In the genomic region with DNA sequence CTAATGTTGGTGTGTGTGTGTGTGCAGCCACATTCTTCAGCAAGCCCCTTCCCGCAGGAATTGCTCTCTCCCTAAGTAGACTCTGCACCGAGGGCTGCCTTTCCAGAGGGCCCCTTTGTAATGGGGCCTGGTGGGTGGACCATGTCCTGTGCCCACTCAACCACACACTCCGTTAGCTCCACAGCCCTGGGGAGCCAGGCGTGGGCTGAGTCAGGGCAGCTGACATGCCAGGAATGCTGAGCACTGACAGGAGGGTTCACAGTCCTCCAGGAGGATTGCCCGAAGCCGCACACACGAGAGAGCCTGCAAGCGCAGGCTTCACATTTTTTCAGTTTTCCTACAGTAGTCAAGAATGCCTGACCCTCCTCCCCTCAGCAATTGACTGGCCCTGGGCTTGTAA, we compare ENCODE assay signal across 12 mouse cellular contexts. TPM values are rescaled to one million over a fixed set of nuclear protein-coding genes. Genes with fewer than 3 reads are reported as not detected.
DNase-seq lines count a peak whose midpoint lies in the region; ATAC-seq and TF ChIP-seq lines count a peak whose summit lies in the region.
"Had no signal": no experiment of that assay in that cellular context is flagged by ENCODE, and none has a peak within 500 bp of the region (broad histone marks: within the 10 kb centered on the region; RNA-seq: fewer than 3 reads in every experiment).

No protein-coding gene starts in this region.

- no peak overlapping the region for H3K9ac ChIP-seq in hindbrain, embryonic 12.5 days
- no peak overlapping the region for H3K9ac ChIP-seq in lung, embryonic 16.5 days (ENCODE audit: low read length)
- H3K9ac ChIP-seq: stomach, embryonic 15.5 days had no signal

- H3K27me3 ChIP-seq in hindbrain, embryonic 10.5 days (ENCODE audit: insufficient read depth, poor library complexity, severe bottlenecking) = 0 out of 2 replicates have a peak, but pooled peaks cover 5% of the 10 kb centered on the region
- peaks cover 4% of the 10 kb centered on the region; the same call in 1 of the 2 replicates for H3K27me3 ChIP-seq in hindbrain, embryonic 12.5 days
- no peaks in the 10 kb centered on the region for H3K27me3 ChIP-seq in Patski
- H3K27me3 ChIP-seq in kidney, adult 2 months (replicated peaks; ENCODE audit: control insufficient read depth, insufficient read depth, low read length) = no peaks in the 10 kb centered on the region
- H3K27me3 ChIP-seq in lung, embryonic 16.5 days (ENCODE audit: control insufficient read depth, insufficient read depth, low read depth, low read length) = no peaks in the 10 kb centered on the region
- H3K27me3 ChIP-seq: stomach, embryonic 15.5 days had no signal

- no peaks in the 10 kb centered on the region for H3K36me3 ChIP-seq in hindbrain, embryonic 10.5 days
- no peaks in the 10 kb centered on the region for H3K36me3 ChIP-seq in hindbrain, embryonic 12.5 days
- no peaks in the 10 kb centered on the region for H3K36me3 ChIP-seq in kidney, adult 2 months (ENCODE audit: control insufficient read depth, insufficient read depth, low read length)
- H3K36me3 ChIP-seq in lung, embryonic 16.5 days (ENCODE audit: control insufficient read depth, insufficient read depth, low read length) = no peaks in the 10 kb centered on the region
- H3K36me3 ChIP-seq: stomach, embryonic 15.5 days had no signal

- CTCF ChIA-PET in Patski (lab: Charles Lee) = interaction anchor here (1.6 to 2.4 kb wide), 2 partner anchors 10 to 32 kb away, joined by 4 to 12 read pairs; no protein-coding TSS in a partner anchor

- H3K27ac ChIP-seq in hindbrain, embryonic 10.5 days = 0 out of 2 replicates have a peak overlapping the region, but pooled peaks have one; percentile 1
- H3K27ac ChIP-seq in hindbrain, embryonic 12.5 days = no peak overlapping the region
- H3K27ac ChIP-seq in kidney, adult 2 months (ENCODE audit: insufficient read depth, low read depth, low read length) = no peak overlapping the region
- peak overlapping the region; percentile 36; the same call in 1 of the 2 replicates for H3K27ac ChIP-seq in lung, embryonic 16.5 days (ENCODE audit: low read length)
- H3K27ac ChIP-seq: stomach, embryonic 15.5 days had no signal

- POLR2A ChIA-PET in Patski (lab: Charles Lee) = interaction anchor here (0.7 to 1.4 kb wide), 4 partner anchors 9 to 16 kb away, joined by 3 to 4 read pairs (median 4); no protein-coding TSS in a partner anchor

- TF ChIP-seq POLR2A in kidney, adult 2 months (IDR thresholded peaks at IDR 0.05; ENCODE audit: low read depth, low read length) = no peak

- TF ChIP-seq CTCF in Patski (IDR thresholded peaks at IDR 0.05) = no peak
- no peak for TF ChIP-seq CTCF in kidney, adult 2 months (conservative IDR thresholded peaks at IDR 0.05; ENCODE audit: insufficient read depth, insufficient read length, low read depth, low read length)

- H3K9me3 ChIP-seq in hindbrain, embryonic 10.5 days = no peaks in the 10 kb centered on the region
- no peaks in the 10 kb centered on the region for H3K9me3 ChIP-seq in hindbrain, embryonic 12.5 days (replicated peaks)
- H3K9me3 ChIP-seq in lung, embryonic 16.5 days (ENCODE audit: control insufficient read depth, low read length) = no peaks in the 10 kb centered on the region
- H3K9me3 ChIP-seq: stomach, embryonic 15.5 days had no signal

- no peak for ATAC-seq in hindbrain, embryonic 12.5 days (ENCODE audit: low FRiP score)
- ATAC-seq in Patski = peak; percentile 83
- ATAC-seq in lung, embryonic 16.5 days (ENCODE audit: low read depth) = peak; percentile 74
- ATAC-seq: forebrain, embryonic 16.5 days had no signal

- H3K4me1 ChIP-seq in hindbrain, embryonic 10.5 days (replicated peaks) = peaks cover 16% of the 10 kb centered on the region
- no peaks in the 10 kb centered on the region; the same call in 1 of the 2 replicates for H3K4me1 ChIP-seq in hindbrain, embryonic 12.5 days
- H3K4me1 ChIP-seq in kidney, adult 2 months (ENCODE audit: control insufficient read depth, insufficient read depth, low read length) = no peaks in the 10 kb centered on the region; the same call in 1 of the 2 replicates
- peaks cover 13% of the 10 kb centered on the region for H3K4me1 ChIP-seq in lung, embryonic 16.5 days (replicated peaks; ENCODE audit: control insufficient read depth, insufficient read depth, low read length)
- H3K4me1 ChIP-seq: stomach, embryonic 15.5 days had no signal

- DNase-seq in hindbrain, embryonic 10.5 days (ENCODE audit: low spot score) = no peak
- DNase-seq in Patski (ENCODE audit: low read depth, low spot score) = peak; percentile 79
- peak; percentile 66 for DNase-seq in kidney, adult 2 months
- DNase-seq in embryo, embryonic 11 days = no peak
- DNase-seq in gastrocnemius, adult 18-20 months (ENCODE audit: low spot score) = no peak
- DNase-seq in adrenal gland, postnatal 25 days = no peak
- DNase-seq: right cerebral cortex, postnatal 4 days; thymus, postnatal 4 days had no signal

- H3K4me3 ChIP-seq in hindbrain, embryonic 10.5 days = no peak overlapping the region
- no peak overlapping the region for H3K4me3 ChIP-seq in hindbrain, embryonic 12.5 days
- no peak overlapping the region for H3K4me3 ChIP-seq in kidney, adult 2 months (ENCODE audit: insufficient read depth, low read depth, low read length)
- H3K4me3 ChIP-seq in lung, embryonic 16.5 days (ENCODE audit: low read length) = no peak overlapping the region
- H3K4me3 ChIP-seq: stomach, embryonic 15.5 days had no signal

- WGBS in hindbrain, embryonic 10.5 days = 45% methylated on average over 8 of the region's 8 CpGs
- WGBS in hindbrain, embryonic 12.5 days = 43% methylated on average over 8 of the region's 8 CpGs
- WGBS in kidney, adult 2 months = 31% methylated on average over 8 of the region's 8 CpGs
- WGBS in lung, embryonic 16.5 days = 17% methylated on average over 8 of the region's 8 CpGs

- in situ Hi-C loops in Patski (cut with MboI; ENCODE audit: low pct_unique_long_range_greater_than_20kb) = loop anchor here (5.0 kb wide), 1 partner anchor 33 kb away; no protein-coding TSS in a partner anchor

- H3K4me2 ChIP-seq in hindbrain, embryonic 12.5 days (replicated peaks) = no peak overlapping the region
- H3K4me2 ChIP-seq in lung, embryonic 16.5 days (ENCODE audit: low read depth, low read length) = no peak overlapping the region
- H3K4me2 ChIP-seq: stomach, embryonic 15.5 days had no signal

RNA-seq across cellular contexts. Expression of a gene that starts 17.0 kb away (rescaled TPM):
- 0.59 and 0.81 TPM in 2 replicates for polyA plus RNA-seq in hindbrain, embryonic 10.5 days (2016; fragmentation: Nextera tagmentation; extraction: Ambion mirVana)
- 0.68 TPM in 2 replicates for polyA plus RNA-seq in hindbrain, embryonic 12.5 days (2016; fragmentation: Nextera tagmentation; extraction: Ambion mirVana)
- polyA plus RNA-seq in Patski (2021) = 0.50 TPM
- polyA plus RNA-seq in kidney, adult 2 months (2012; rRNA removed) = 0.76 and 1.2 TPM in 2 replicates
- polyA plus RNA-seq in lung, embryonic 16.5 days (2015; fragmentation: Nextera tagmentation; extraction: Ambion mirVana) = 2.3 TPM in 2 replicates
- total RNA-seq in gastrocnemius, adult 18-20 months (2021) = 10 to 100 TPM; 34.5 to 38.2 TPM
- 1.1 and 1.7 TPM in 2 replicates for total RNA-seq in adrenal gland, postnatal 25 days (2021)

RNA-seq across cellular contexts. Expression of a gene that starts 48.9 kb away (rescaled TPM):
- polyA plus RNA-seq in hindbrain, embryonic 10.5 days (2016; fragmentation: Nextera tagmentation; extraction: Ambion mirVana) = 1.1 and 2.0 TPM in 2 replicates
- polyA plus RNA-seq in hindbrain, embryonic 12.5 days (2016; fragmentation: Nextera tagmentation; extraction: Ambion mirVana) = 1.7 and 2.1 TPM in 2 replicates
- polyA plus RNA-seq in Patski (2021) = not detected
- 181 and 266 TPM in 2 replicates for polyA plus RNA-seq in kidney, adult 2 months (2012; rRNA removed)
- 0.26 and 0.50 TPM in 2 replicates for polyA plus RNA-seq in lung, embryonic 16.5 days (2015; fragmentation: Nextera tagmentation; extraction: Ambion mirVana)
- total RNA-seq in gastrocnemius, adult 18-20 months (2021) = not detected
- total RNA-seq in adrenal gland, postnatal 25 days (2021) = 2.3 and 3.6 TPM in 2 replicates

Comparison
In these comparisons a context has a peak if more than half of its experiments do, and no peak if none do; other contexts are left out.
1. H3K27ac ChIP-seq: peak in hindbrain, embryonic 10.5 days (single experiment) and lung, embryonic 16.5 days (single experiment); none in hindbrain, embryonic 12.5 days (single experiment) and kidney, adult 2 months (single experiment).
2. DNase-seq: peak in Patski (single experiment) and kidney, adult 2 months (single experiment); none in hindbrain, embryonic 10.5 days (single experiment), embryo, embryonic 11 days (single experiment), gastrocnemius, adult 18-20 months (single experiment) and adrenal gland, postnatal 25 days (single experiment).
3. RNA of a gene that starts 48.9 kb away (polyA plus RNA-seq): 181 to 266 TPM in kidney, adult 2 months; 1.7 to 2.1 TPM in hindbrain, embryonic 12.5 days, 1.1 to 2.0 TPM in hindbrain, embryonic 10.5 days, 0.26 to 0.50 TPM in lung, embryonic 16.5 days and not detected in Patski (single experiment); every median in the first group is over 10 times any median in the second.